Mouse (Mus musculus): Measurements from ENCODE around the gene Xdh. TPM values are rescaled to one million over a fixed set of nuclear protein-coding genes. Genes with fewer than 3 reads are reported as not detected.
A peak's percentile ranks its signal among the peaks of the same experiment; 100 is the strongest.

Gene Xdh
- total and polyA plus RNA-seq, 2 experiments from 2014 or later, result 2.3 to 20.4 TPM

DNA sequence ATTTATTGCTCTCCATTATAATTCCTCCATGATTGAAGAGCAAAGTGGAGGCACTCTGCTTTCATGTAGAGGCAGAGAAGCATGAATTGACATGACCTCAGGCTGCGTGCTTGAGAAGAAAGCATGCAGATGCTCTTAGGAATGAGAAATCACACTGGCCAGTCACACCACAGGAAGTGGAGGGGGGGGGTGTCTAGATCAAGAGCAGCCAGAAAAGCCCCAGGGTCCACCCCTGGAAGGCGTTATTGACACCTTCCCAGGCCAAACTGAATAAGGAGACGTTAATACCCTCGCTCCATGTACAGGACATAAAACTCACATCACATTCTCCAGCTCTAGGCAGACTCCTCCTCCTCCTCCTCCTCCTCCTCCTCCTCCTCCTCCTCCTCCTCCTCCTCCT, 34.5 kb upstream of the Xdh start:
- DNase-seq (ENCODE audit: low spot score) (no peak), ATAC-seq (ENCODE audit: insufficient read depth, low read depth) (no peak)
- Histone ChIP-seq H3K9ac (replicated peaks; ENCODE audit: low read depth, low read length) (no peak overlapping the region), H3K4me2 (ENCODE audit: low read depth, low read length) (no peak overlapping the region), H3K4me1 (ENCODE audit: control insufficient read depth, insufficient read depth) (no peaks in the 10 kb centered on the region; the same call in 1 of the 2 replicates), H3K4me3 (ENCODE audit: low read depth, low read length) (no peak overlapping the region), H3K27me3 (ENCODE audit: control insufficient read depth, insufficient read depth, low read length) (no peaks in the 10 kb centered on the region), H3K27ac (ENCODE audit: low read depth) (no peak overlapping the region), H3K36me3 (replicated peaks; ENCODE audit: control insufficient read depth, insufficient read depth, low read length) (no peaks in the 10 kb centered on the region), H3K9me3 (replicated peaks; ENCODE audit: control insufficient read depth, low read length) (no peaks in the 10 kb centered on the region)
- no peak for TF ChIP-seq CTCF (IDR thresholded peaks at IDR 0.05; ENCODE audit: low read depth)
- no peak for TF ChIP-seq EP300 (IDR thresholded peaks at IDR 0.05; ENCODE audit: low read depth)
- WGBS, result 16% methylated on average over 4 of the region's 4 CpGs

DNA sequence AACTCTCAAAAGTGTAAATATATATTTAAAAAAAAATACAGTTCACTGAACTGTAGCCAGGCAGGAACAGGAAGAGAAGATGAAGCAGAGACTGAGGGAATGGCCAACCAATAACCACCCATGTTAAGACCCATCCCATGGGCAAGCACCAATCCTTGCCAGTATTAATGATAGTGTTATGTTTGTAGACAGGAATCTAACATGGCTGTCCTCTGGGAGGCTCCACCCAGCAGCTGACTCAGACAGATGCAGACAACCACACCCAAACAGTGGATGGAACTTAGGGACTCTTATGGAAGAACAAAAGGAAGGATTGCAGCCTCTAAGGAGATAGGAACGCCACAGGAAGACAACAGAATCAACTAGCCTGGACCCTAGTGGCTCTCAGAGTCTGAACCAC, 32.9 kb upstream of the Xdh start:
- TF ChIP-seq EP300 (IDR thresholded peaks at IDR 0.05; ENCODE audit: low read depth) (no peak), CTCF (IDR thresholded peaks at IDR 0.05; ENCODE audit: low read depth) (no peak)
- no peak overlapping the region for H3K9ac ChIP-seq (replicated peaks; ENCODE audit: low read depth, low read length)
- no peaks in the 10 kb centered on the region for H3K27me3 ChIP-seq (ENCODE audit: control insufficient read depth, insufficient read depth, low read length)
- DNase-seq (ENCODE audit: low spot score), result no peak
- 64% methylated on average over 1 of the region's 1 CpGs for WGBS
- H3K27ac ChIP-seq (ENCODE audit: low read depth), result no peak overlapping the region
- H3K36me3 ChIP-seq (replicated peaks; ENCODE audit: control insufficient read depth, insufficient read depth, low read length), result no peaks in the 10 kb centered on the region
- no peaks in the 10 kb centered on the region; the same call in 1 of the 2 replicates for H3K4me1 ChIP-seq (ENCODE audit: control insufficient read depth, insufficient read depth)
- no peak overlapping the region for H3K4me2 ChIP-seq (ENCODE audit: low read depth, low read length)
- ATAC-seq (ENCODE audit: insufficient read depth, low read depth), result no peak
- H3K4me3 ChIP-seq (ENCODE audit: low read depth, low read length), result no peak overlapping the region
- no peaks in the 10 kb centered on the region for H3K9me3 ChIP-seq (replicated peaks; ENCODE audit: control insufficient read depth, low read length)

DNA sequence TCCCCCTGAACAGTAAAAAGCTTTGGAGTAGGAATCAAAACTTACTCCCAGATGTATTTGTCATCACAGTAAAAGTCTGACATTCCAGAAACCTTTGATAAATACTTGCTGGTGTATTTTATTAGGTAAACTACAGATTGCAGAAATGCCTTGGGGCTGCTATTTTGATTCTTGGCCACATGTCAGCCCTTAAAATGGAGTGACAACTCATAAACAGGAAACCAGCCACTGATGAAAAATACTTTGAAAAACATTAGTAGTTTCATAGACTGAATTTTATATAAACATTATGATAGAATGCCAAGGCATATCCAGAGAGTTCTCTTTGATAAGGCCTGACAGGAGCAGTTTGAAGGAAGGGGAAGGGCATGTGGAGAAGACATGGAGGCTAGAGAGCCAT, 26.1 kb upstream of the Xdh start:
- H3K4me1 ChIP-seq (ENCODE audit: control insufficient read depth, insufficient read depth), result no peaks in the 10 kb centered on the region; the same call in 1 of the 2 replicates
- ATAC-seq (ENCODE audit: insufficient read depth, low read depth), result no peak
- H3K36me3 ChIP-seq (replicated peaks; ENCODE audit: control insufficient read depth, insufficient read depth, low read length), result no peaks in the 10 kb centered on the region
- H3K4me3 ChIP-seq (ENCODE audit: low read depth, low read length), result no peak overlapping the region
- no peak for DNase-seq (ENCODE audit: low spot score)
- H3K27me3 ChIP-seq (ENCODE audit: control insufficient read depth, insufficient read depth, low read length), result no peaks in the 10 kb centered on the region
- no peak overlapping the region for H3K4me2 ChIP-seq (ENCODE audit: low read depth, low read length)
- no peak overlapping the region for H3K27ac ChIP-seq (ENCODE audit: low read depth)
- TF ChIP-seq EP300 (IDR thresholded peaks at IDR 0.05; ENCODE audit: low read depth), result no peak
- no peak for TF ChIP-seq CTCF (IDR thresholded peaks at IDR 0.05; ENCODE audit: low read depth)
- no peaks in the 10 kb centered on the region for H3K9me3 ChIP-seq (replicated peaks; ENCODE audit: control insufficient read depth, low read length)
- H3K9ac ChIP-seq (replicated peaks; ENCODE audit: low read depth, low read length), result no peak overlapping the region

DNA sequence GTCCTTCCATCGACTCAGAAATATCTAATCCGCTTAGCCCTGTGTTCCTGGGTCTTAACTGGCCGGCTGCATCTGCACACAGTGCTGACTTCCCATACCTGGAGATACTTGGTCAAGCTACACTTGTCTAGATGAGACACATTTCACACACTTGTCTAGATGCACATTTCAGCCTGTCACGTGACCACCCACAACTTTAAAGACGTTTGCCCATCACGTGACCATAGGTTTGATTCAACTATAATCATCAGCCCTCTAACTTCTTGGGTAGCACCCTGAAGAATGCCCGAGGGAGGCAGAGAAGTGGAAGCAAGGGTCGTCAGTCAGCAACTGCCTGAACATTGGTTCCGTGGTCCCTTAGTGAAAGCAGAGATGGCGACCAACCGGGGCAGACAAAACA, 22.7 kb upstream of the Xdh start:
- no peak overlapping the region for H3K27ac ChIP-seq (ENCODE audit: low read depth)
- DNase-seq (ENCODE audit: low spot score) (no peak), ATAC-seq (ENCODE audit: insufficient read depth, low read depth) (no peak)
- no peak overlapping the region for H3K9ac ChIP-seq (replicated peaks; ENCODE audit: low read depth, low read length)
- no peaks in the 10 kb centered on the region for H3K27me3 ChIP-seq (ENCODE audit: control insufficient read depth, insufficient read depth, low read length)
- no peaks in the 10 kb centered on the region; the same call in 1 of the 2 replicates for H3K4me1 ChIP-seq (ENCODE audit: control insufficient read depth, insufficient read depth)
- no peaks in the 10 kb centered on the region for H3K36me3 ChIP-seq (replicated peaks; ENCODE audit: control insufficient read depth, insufficient read depth, low read length)
- H3K4me3 ChIP-seq (ENCODE audit: low read depth, low read length), result no peak overlapping the region
- TF ChIP-seq CTCF (IDR thresholded peaks at IDR 0.05; ENCODE audit: low read depth), result no peak
- no peak for TF ChIP-seq EP300 (IDR thresholded peaks at IDR 0.05; ENCODE audit: low read depth)
- no peaks in the 10 kb centered on the region for H3K9me3 ChIP-seq (replicated peaks; ENCODE audit: control insufficient read depth, low read length)
- 84% methylated on average over 11 of the region's 11 CpGs for WGBS
- H3K4me2 ChIP-seq (ENCODE audit: low read depth, low read length), result no peak overlapping the region

DNA sequence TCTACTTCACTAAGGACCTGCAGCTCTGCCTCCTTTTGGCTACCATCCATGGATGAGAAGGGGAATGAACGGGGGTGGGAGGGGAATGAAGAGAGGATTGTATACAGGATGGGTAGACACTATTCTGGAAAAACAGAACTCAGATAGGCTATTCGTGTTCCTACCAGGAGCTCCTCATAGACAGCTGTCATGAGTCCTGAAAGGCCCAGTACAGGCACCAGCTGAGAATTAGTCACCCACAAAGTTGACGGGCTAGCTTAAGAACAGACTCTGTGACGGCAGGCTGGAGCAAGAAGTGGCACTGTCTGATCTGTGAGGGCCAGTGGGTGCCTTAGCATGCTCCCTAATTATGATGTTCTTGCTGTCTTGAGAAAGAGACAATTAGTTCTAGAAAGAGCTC, 21.3 kb upstream of the Xdh start:
- no peak for TF ChIP-seq CTCF (IDR thresholded peaks at IDR 0.05; ENCODE audit: low read depth)
- TF ChIP-seq EP300 (IDR thresholded peaks at IDR 0.05; ENCODE audit: low read depth), result no peak
- H3K36me3 ChIP-seq (replicated peaks; ENCODE audit: control insufficient read depth, insufficient read depth, low read length), result no peaks in the 10 kb centered on the region
- WGBS, result 69% methylated on average over 4 of the region's 4 CpGs
- H3K4me3 ChIP-seq (ENCODE audit: low read depth, low read length), result no peak overlapping the region
- H3K4me1 ChIP-seq (ENCODE audit: control insufficient read depth, insufficient read depth), result no peaks in the 10 kb centered on the region; the same call in 1 of the 2 replicates
- H3K9me3 ChIP-seq (replicated peaks; ENCODE audit: control insufficient read depth, low read length), result no peaks in the 10 kb centered on the region
- ATAC-seq (ENCODE audit: insufficient read depth, low read depth) (no peak), DNase-seq (ENCODE audit: low spot score) (no peak)
- H3K4me2 ChIP-seq (ENCODE audit: low read depth, low read length), result no peak overlapping the region
- no peak overlapping the region for H3K9ac ChIP-seq (replicated peaks; ENCODE audit: low read depth, low read length)
- no peak overlapping the region for H3K27ac ChIP-seq (ENCODE audit: low read depth)
- H3K27me3 ChIP-seq (ENCODE audit: control insufficient read depth, insufficient read depth, low read length), result no peaks in the 10 kb centered on the region

DNA sequence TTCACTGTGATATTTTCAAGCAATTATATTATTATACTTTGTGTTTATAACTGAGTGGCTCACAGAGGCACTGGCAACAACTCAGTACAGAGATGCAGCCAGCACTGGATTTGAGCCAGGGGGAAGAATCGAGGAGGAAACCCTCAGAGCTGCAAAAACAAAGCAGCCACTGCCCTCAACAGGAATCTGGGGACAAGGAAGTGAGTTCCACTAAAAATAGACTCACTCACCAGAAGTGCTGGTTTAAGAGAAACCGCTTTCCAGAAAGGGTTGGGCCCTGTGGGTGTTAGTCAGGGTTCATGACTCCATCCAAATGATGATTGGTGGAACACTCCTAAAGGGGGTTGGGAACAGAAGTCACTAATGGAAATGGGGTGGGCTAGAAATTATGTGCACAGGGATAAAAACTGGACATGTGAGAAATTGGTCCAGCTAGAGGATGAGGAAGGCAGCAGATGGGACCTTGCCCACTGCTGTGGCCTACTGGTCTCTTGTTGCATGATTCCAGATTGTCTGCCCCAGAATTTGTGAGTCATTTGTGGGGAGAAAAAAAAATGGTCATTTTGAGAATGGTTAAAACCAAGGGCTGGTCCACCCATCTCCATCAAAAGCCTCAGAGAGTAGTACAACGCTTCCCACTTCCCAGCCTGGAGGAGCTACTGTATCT, 20.5 kb upstream of the Xdh start:
- Histone ChIP-seq H3K9me3 (replicated peaks; ENCODE audit: control insufficient read depth, low read length) (no peaks in the 10 kb centered on the region), H3K9ac (replicated peaks; ENCODE audit: low read depth, low read length) (no peak overlapping the region), H3K4me3 (ENCODE audit: low read depth, low read length) (no peak overlapping the region), H3K4me1 (ENCODE audit: control insufficient read depth, insufficient read depth) (no peaks in the 10 kb centered on the region), H3K4me2 (ENCODE audit: low read depth, low read length) (no peak overlapping the region), H3K36me3 (replicated peaks; ENCODE audit: control insufficient read depth, insufficient read depth, low read length) (no peaks in the 10 kb centered on the region), H3K27ac (ENCODE audit: low read depth) (peak overlapping the region; percentile 43), H3K27me3 (ENCODE audit: control insufficient read depth, insufficient read depth, low read length) (no peaks in the 10 kb centered on the region)
- DNase-seq (ENCODE audit: low spot score) (peak; percentile 68), ATAC-seq (ENCODE audit: insufficient read depth, low read depth) (peak; percentile 85)
- TF ChIP-seq EP300 (IDR thresholded peaks at IDR 0.05; ENCODE audit: low read depth) (0 out of 2 replicates have a peak, but pooled peaks have one; percentile 58), CTCF (IDR thresholded peaks at IDR 0.05; ENCODE audit: low read depth) (no peak)
- WGBS, result 34% methylated on average over 3 of the region's 3 CpGs

Data from heart, postnatal 0 days (tissue).